Mouse (Mus musculus) ES-E14 (cell line): Measurements from ENCODE around the gene Med13. TPM values are rescaled to one million over a fixed set of nuclear protein-coding genes. Genes with fewer than 3 reads are reported as not detected.

Experiments used
- DNase-seq: peaks from one replicate; pipeline ENCODE4 v3.0.0-alpha.2; 2013; ENCODE audit warnings: low read depth, low spot score
- H3K27ac ChIP-seq: 2 replicates; pipeline ENCODE4 v1.5.1; 2012; ENCODE audit warnings: low read depth, mild to moderate bottlenecking, low read length, moderate library complexity, mixed read lengths; ENCODE audit not compliant: poor library complexity, insufficient read depth, severe bottlenecking
- H3K36me3 ChIP-seq: 2 replicates; pipeline ENCODE4 v1.6.1; 2012; ENCODE audit warnings: mild to moderate bottlenecking, low read length, moderate library complexity, mixed read lengths; ENCODE audit not compliant: control insufficient read depth, poor library complexity, insufficient read depth, severe bottlenecking
- H3K4me1 ChIP-seq, 2 experiments: fragments of 150-350 bp in 1 of 2; sonication (generic) in 1 of 2; 2 replicates each; pipeline ENCODE4 v1.6.1; 2012; ENCODE audit warnings: low read length in 2 of 2, mild to moderate bottlenecking in 1 of 2, mixed read lengths in 1 of 2; ENCODE audit not compliant: control insufficient read depth in 2 of 2, insufficient read depth in 2 of 2, poor library complexity in 1 of 2
- H3K4me3 ChIP-seq, 2 experiments: fragments of 150-350 bp in 1 of 2; sonication (generic) in 1 of 2; 2 replicates each; pipeline ENCODE4 v1.5.1; 2012; ENCODE audit warnings: low read length in 2 of 2, low read depth in 1 of 2, mild to moderate bottlenecking in 1 of 2, mixed read lengths in 1 of 2; ENCODE audit not compliant: insufficient read depth in 1 of 2, poor library complexity in 1 of 2, severe bottlenecking in 1 of 2
- H3K9ac ChIP-seq: 2 replicates; pipeline ENCODE4 v1.6.1; 2012; ENCODE audit warnings: low read depth, mild to moderate bottlenecking, low read length, mixed read lengths; ENCODE audit not compliant: poor library complexity, insufficient read depth, severe bottlenecking
- H3K9me3 ChIP-seq: fragments of 150-350 bp; sonication (generic); 2 replicates; pipeline ENCODE4 v1.6.1; 2012; ENCODE audit warnings: low read depth, mild to moderate bottlenecking, low read length; ENCODE audit not compliant: control insufficient read depth, insufficient read depth
- CHD2 ChIP-seq: IDR thresholded peaks from 2 replicates; pipeline ENCODE4 v1.6.1; 2014; ENCODE audit warnings: mild to moderate bottlenecking, low read depth, low read length, inconsistent platforms
- HCFC1 ChIP-seq: IDR thresholded peaks from 2 replicates; pipeline ENCODE4 v1.6.1; 2012; ENCODE audit warnings: low read length, inconsistent platforms, borderline replicate concordance; ENCODE audit not compliant: insufficient read depth
- MAFK ChIP-seq: IDR thresholded peaks from 2 replicates; pipeline ENCODE4 v1.6.1; 2014; ENCODE audit warnings: mild to moderate bottlenecking, low read depth, low read length, inconsistent platforms; ENCODE audit not compliant: insufficient read depth
- ZC3H11A ChIP-seq: IDR thresholded peaks from 2 replicates; pipeline ENCODE4 v1.6.1; 2012; ENCODE audit warnings: low read depth, mild to moderate bottlenecking, inconsistent platforms, low read length, borderline replicate concordance
- ZNF384 ChIP-seq: IDR thresholded peaks from 2 replicates; pipeline ENCODE4 v1.6.1; 2012; ENCODE audit warnings: low read depth, low read length, inconsistent platforms
- in situ Hi-C, 2 experiments: fragments of 600-800 bp; cut with MboI; formaldehyde crosslinking; loops; one replicate each; pipeline ENCODE4 v1.15.1; 2025; ENCODE audit warnings: low sequenced_read_pairs in 2 of 2, inconsistent platforms in 1 of 2; ENCODE audit not compliant: unreplicated experiment in 2 of 2
- total RNA-seq: library from RNA; depleted of rRNA; stranded (reverse); fragments of 300-350 nt; gene quantifications from 2 replicates; pipeline ENCODE4 v1.2.3, GENCODE M21; 2012

Gene Med13
- total RNA-seq, 1 experiment: 53.6 TPM

DNA sequence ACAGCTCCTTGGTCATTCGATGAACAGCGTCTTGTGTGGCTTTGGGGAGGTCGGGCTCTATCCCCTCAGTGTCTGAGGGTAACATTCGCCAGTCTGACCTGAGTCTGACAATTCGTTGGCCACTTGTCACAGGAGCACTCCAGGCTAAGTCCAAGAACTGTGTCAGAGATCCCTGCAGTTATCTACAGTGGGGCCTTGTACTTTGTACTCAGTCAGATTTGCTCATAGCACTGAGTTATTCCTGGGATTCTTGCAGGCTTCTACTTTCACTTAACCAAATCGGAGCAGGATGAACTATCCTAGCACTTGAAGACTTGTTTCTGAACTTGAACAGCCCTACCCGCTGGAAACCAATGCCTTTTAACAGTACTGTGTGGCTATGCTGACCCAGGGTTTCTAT is 34.3 kb upstream of the Med13 start:
- Histone ChIP-seq H3K4me1 (peaks cover 0 to 3% of the 10 kb centered on the region in 2 experiments; a peak in 1 of 4 replicates), H3K9me3 (no peaks in the 10 kb centered on the region), H3K36me3 (no peaks in the 10 kb centered on the region), H3K27ac (no peak overlapping the region), H3K9ac (no peak overlapping the region), H3K4me3 (no peak overlapping the region)
- DNase-seq: no peak
- in situ Hi-C loops: no loop called here
- TF ChIP-seq HCFC1 (no peak), MAFK (no peak), ZNF384 (no peak), CHD2 (no peak), ZC3H11A (no peak)

DNA sequence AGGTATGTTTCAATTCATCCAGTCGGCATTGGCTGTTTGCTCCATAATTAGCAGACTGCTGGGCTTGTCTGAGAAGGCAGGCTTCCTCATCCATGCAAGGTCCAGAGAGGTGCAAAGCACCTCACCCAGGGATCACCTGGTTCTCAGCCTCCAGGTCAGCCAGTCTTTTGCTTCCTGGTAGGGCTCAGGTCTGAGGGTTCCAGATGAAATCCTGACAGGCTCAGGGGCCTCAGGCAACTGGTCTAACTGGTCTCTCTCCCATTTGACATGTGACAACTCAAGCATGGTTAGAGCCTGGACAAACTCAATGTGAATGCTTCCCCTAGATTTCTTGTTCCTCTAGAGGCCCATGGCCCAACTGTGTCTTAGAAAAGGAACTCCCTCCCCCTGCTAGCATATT is 32.9 kb upstream of the Med13 start:
- no peak for DNase-seq
- Histone ChIP-seq H3K9me3 (no peaks in the 10 kb centered on the region), H3K4me3 (no peak overlapping the region), H3K4me1 (no peaks in the 10 kb centered on the region; a peak in 1 of 4 replicates), H3K9ac (no peak overlapping the region), H3K36me3 (no peaks in the 10 kb centered on the region), H3K27ac (no peak overlapping the region)
- in situ Hi-C loops: no loop called here
- TF ChIP-seq MAFK (no peak), ZC3H11A (no peak), ZNF384 (no peak), HCFC1 (no peak), CHD2 (no peak)

DNA sequence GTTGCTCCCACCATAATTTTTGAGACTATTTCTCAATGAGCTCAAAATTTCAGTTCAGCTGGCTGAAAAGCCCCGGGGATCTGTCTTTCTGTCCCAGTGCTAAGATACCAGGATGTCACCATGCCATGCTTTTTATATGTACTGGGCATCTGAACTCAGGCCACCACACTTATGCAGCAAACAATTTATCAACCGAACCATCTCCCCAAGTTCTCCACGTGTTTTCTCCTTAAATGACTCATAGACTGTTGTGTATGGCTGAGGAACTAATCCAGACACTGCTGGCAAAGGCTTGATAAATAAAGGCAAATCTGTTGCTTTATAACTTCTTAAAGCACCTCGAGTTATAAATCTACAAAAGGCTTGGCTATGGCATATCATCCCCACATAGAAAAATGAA is 32.1 kb upstream of the Med13 start:
- TF ChIP-seq MAFK (no peak), ZC3H11A (no peak), CHD2 (no peak), ZNF384 (no peak), HCFC1 (no peak)
- in situ Hi-C loops: no loop called here

DNA sequence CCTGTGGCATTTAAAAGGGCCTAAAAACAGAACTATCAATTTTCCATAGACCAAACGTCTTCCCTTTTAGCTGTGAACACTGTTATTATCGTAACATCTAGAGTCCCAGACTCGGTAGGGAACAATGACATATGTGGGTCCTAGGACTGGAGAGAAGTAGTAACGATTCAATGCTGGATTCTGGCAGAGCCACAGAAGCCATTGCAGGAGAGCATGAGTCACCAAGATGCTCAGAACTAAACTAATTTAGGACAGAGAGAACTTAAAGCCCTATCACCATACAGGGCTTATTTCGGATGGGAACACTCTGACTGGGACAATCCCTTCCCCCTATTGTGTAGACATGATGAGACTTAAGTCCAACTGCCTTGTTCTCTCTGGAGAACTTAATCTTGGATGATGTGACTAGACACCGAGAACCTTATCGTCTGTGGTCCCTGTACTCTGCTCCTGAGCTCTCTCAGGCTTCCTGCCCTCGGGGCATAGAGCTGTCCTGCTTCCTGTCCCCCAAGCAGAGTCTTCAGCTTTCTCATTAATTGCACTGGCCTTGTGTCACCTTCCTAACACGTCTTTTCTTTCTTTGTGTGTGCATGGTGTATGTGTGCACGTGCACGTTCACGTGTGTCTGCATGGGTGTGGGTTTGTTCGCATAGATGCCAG is 31.5 kb upstream of the Med13 start:
- H3K36me3 ChIP-seq: no peaks in the 10 kb centered on the region
- DNase-seq: no peak
- TF ChIP-seq CHD2 (no peak), ZNF384 (no peak), HCFC1 (no peak), ZC3H11A (no peak), MAFK (no peak)
- no peak overlapping the region for H3K4me3 ChIP-seq
- H3K9ac ChIP-seq: no peak overlapping the region
- H3K27ac ChIP-seq: no peak overlapping the region
- in situ Hi-C loops: no loop called here
- no peaks in the 10 kb centered on the region for H3K4me1 ChIP-seq
- no peaks in the 10 kb centered on the region for H3K9me3 ChIP-seq

More for the DNA sequence above, 32.1 kb upstream of the Med13 start:
- Histone ChIP-seq H3K4me1 (no peaks in the 10 kb centered on the region), H3K4me3 (no peak overlapping the region), H3K27ac (no peak overlapping the region), H3K9me3 (no peaks in the 10 kb centered on the region), H3K36me3 (no peaks in the 10 kb centered on the region), H3K9ac (no peak overlapping the region)
- DNase-seq: no peak
